Mouse (Mus musculus): ENCODE data around the gene Nhlh1. TPM values are rescaled to one million over a fixed set of nuclear protein-coding genes. Genes with fewer than 3 reads are reported as not detected.
A peak's percentile ranks its signal among the peaks of the same experiment; 100 is the strongest.

Nhlh1 gene
- total RNA-seq, 4 experiments from 2014 or later = not detected

DNA sequence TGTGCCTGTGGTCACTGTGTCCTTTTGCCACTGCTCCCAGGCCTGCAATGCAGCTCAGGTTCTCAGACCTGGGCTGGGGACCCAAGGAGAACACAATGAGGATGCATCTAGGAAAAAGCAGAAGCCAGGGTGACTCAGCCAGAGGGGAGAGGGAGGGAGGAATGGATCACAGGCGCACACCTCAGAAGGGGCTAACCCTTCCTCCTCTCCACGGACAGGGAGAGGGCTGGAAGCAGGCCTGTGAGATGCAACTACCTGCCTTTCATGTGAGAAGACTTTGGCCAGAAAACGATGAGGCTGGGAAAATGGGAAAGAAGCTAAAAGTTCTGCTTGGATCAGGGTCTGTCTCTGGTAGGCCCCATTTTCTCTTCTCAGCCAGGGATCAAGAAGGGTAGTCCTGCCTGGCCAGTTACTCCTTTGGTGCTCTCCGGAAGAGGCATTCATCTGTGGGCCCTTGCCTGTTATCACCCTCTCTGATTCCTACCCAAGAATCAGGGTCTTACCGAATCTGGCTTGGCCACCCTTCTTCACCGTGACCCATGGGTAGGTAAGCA is 39.8 kb downstream of the Nhlh1 start:
- DNase-seq (ENCODE audit: low spot score in 2 of 2) = no peak

DNA sequence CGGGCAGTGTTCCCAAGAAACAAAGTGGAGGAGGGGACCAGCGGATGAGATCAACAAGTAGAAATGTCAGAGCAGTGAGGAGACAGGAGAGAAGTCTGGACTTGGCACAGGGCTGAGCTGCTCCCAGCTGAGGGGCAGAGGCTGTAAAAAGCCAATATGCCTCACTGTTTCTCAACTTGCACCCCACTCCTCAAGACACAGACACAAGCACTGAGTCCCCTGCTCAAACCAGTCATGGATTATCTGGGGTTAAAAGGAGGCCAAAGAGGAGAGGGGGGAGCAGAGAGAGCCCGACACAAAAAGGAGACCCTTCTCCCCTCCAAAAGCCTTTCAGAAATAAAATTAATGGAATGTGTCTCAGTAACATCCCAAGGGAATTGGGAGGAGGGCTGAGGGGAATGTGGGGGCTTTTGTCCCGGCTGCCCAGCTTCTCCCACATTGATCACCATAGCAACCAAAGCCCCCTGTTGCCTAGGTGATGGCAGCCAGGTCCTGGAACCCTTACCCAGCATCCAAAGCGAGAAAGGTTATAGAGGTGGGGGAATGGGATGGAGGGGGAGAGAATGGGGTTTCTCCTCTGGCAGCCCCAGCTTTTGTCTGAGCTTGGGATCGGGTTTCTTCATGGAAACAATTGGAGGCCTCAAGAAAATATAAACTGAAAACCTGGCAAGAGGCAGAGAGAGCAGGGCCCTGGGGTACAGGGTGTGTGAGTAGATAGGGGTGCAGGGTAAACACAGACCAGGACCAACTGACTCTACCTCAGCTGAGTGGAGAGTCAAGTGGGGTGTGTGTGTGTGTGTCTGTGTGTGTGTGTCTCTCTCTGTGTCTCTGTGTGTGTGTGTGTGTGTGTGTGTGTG is 40.5 kb downstream of the Nhlh1 start:
- DNase-seq (ENCODE audit: low spot score in 2 of 2) = no peak

DNA sequence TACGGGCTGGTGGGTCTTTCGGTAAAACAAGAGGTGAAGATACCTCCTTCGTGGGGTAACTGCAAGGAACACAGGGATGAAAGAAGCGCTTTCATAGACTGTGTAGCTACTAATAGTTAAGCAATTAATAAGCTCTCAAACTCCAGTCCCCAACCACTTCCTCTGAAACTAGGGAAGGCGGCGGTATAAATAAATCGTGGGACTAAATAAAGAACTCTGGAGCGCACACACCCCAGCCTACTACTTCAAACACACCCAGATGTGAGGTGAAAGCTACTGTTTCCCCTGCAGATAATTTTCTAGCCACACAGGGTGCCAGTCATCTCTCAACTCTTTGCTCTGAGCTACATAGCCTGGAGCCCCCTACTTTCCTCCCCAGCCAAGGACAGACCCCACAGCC is 41.3 kb downstream of the Nhlh1 start:
- DNase-seq (ENCODE audit: low spot score in 2 of 2) = no peak

DNA sequence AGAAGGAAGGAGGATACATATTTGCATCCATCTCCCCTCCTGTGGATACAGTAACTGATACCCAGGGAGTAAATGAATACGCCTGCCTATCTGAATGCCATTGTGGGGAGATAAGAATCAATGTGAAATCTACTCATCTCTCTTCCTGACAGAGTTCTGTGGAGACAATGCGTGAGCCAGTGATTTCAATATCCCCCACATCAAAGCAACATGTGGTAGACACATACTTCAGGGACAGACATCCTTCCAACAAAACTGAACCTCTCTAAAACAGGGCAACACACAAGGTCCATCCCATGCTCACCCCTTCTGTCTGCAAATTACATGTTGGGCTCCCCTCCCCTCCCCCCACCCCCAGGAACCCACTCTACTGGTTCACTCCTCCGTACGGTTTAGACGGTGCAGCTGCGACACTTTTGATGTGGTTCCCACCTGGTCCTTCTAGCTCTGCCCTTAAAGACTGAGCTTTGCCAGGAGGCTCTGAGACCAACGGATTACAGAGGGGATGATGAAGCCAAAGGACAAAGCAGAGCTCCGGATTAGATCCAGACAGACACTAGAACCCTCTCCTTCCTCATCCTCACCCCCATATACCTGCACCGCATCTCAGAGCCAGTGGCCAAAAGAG is 41.9 kb downstream of the Nhlh1 start:
- DNase-seq (ENCODE audit: low spot score in 2 of 2) = no peak

DNA sequence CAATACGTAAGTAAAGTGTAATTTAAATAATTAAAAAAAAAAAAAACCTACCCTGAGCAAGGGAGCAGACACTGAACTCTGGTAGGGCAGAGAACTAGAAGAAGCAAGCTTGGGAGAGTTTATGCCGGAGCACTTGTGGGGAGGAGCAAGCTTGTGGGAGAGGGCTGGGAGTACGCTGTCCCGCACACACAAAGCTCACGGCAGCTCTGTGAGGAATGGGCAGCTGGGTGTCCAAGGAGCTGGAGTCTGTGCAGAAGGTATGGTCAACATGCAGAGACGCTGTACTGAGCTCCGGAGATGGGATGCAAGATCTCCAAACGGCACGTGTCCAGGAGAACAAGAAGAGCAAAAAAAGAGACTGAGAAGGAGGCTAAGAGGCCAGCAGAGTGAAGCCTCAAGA is 42.6 kb downstream of the Nhlh1 start:
- DNase-seq (ENCODE audit: low spot score in 2 of 2) = no peak

DNA sequence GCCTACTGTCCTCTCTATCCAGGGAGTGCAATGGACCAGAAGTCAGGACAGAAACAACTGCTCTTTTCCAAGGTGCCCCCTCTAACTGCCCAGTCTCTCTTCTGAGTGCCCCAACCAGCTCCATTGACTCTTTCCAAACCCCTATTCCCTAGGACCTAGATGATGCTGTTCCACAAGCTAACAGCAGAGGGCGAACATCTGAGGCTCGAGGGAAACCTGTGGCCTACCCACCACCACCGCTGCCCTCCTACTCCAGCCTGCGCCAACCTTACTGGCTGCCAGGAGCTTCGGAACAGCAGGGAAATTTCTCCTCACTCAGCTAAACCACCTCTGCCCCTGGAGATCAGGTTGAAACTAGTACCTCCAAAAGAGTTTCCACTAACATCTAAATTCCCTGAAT is 45.3 kb downstream of the Nhlh1 start:
- peak; percentile 20 to 27 for DNase-seq (ENCODE audit: low spot score in 2 of 2)

DNA sequence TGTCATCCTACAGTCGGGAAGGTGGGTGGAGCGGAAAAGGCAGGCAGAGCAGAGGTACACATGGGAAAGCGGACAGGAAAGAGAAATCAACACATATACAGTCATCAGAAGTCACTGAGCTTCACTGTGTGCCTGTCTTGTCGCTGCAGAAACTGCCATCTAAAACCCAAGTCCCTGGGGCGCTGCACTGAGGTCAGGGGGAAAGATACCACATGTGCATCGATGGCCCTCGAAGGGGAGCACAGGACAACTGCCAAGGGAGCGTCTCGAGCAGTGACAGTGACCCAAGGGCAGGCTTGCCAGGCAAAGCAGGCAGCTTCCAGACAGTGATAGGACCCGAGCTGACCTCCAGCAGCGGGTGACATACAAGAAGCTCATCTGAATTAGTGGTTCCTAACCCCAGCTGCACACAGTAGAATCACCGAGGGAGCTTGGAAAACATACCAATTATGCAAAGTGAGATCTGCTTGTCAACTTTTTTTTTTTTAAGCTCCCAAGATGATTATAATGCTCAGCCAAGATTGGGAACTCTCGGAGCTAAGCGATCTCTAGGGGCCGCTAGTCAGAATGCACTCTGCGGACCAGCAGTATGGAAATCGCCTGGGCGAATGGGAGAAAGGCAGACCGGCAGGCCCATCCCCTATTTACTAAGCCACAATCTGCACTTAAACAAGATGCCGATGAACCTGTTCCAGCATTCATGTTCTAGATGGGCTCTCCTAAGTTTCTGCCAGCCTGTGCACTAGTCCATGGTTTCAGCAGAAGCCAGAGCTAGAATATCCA is 47.1 kb downstream of the Nhlh1 start:
- DNase-seq (ENCODE audit: low spot score in 2 of 2) = no peak

DNA sequence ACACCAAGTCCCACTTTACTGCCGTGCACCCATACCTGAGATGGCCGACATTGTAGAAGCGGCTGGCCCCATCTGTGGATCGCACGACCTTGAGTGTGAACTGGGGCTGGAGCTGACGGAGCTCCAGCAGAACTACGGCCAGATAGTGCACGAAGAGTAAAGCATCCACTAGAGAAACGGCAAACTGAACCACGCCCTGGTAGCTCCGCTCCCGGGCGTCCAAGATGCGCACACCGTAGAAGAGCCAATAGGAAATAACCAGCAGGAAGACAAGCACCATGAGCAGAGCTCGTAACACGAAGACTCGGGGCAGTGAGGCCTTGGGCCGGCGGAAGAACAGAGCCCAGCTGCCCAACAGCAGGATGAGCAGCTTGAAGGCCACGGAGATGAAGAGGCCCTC is 48.0 kb downstream of the Nhlh1 start:
- DNase-seq (ENCODE audit: low spot score in 2 of 2) = no peak

DNA sequence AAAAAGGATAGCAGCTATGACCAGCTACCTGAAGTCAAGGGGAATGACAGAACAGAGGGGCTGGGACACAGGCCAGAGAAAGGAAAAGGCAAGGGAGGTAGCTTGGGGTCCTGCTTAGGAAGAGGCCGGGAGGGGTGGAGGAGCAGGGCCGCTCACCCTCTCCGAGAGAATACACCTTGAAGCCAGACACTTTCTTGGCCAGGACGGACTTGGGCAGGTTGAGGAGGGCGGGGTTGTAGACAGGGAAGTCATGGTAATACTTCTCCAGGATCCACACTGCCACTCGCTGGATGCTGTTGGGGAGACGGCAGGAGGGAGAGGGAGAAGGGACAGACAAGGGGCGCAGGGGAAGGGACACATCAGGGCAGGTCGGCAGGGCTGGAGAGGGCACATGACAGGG is 49.0 kb downstream of the Nhlh1 start:
- no peak for DNase-seq (ENCODE audit: low spot score in 2 of 2)

DNA sequence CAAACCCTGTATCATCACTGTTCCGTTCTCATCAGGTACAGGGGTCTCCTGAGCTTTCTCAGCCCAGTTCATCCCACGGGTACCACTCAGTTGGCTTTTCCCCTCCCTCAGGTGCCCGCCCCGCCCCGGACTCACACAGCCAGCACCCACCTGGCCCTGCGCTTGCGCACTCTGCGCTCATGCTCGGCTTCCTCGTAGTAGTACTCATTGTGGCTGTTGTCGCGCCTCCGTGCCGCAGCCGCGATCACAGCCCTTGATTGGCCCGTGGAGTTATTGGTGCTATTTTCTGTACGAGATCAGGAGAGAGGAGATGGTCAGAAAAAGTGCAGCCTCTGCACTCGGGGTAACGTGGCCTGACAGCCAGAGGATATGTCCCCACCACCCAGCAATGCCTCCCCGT is 49.6 kb downstream of the Nhlh1 start:
- DNase-seq (ENCODE audit: low spot score in 2 of 2) = no peak

Other genes with a start within 250 kb of the Nhlh1 start
- gene Cd84, start 217.9 kb downstream of the Nhlh1 start, total RNA-seq (2022) = under 1 TPM; 0.17 to 0.53 (median 0.34) TPM
- not detected for gene Gm10521, start 161.9 kb downstream of the Nhlh1 start, total RNA-seq (2022)
- not detected for gene Slamf6, start 140.1 kb downstream of the Nhlh1 start, total RNA-seq (2022)
- gene Vangl2, start 29.1 kb downstream of the Nhlh1 start, total RNA-seq (2022) = 1 to 10 TPM in 1 of 4 experiments, under 1 TPM in 3; 0.75 to 1.4 (median 0.85) TPM
- gene Copa, start 25.0 kb upstream of the Nhlh1 start, total RNA-seq (2022) = 100 to 1,000 TPM in 1 of 4 experiments, 10 to 100 TPM in 3; 82.9 to 101 (median 85.3) TPM
- gene Ncstn, start 25.2 kb upstream of the Nhlh1 start, total RNA-seq (2022) = 10 to 100 TPM; 23.6 to 28.9 (median 24.8) TPM
- 10 to 100 TPM; 74.5 to 83.0 (median 76.6) TPM for gene Pex19, start 69.2 kb upstream of the Nhlh1 start, total RNA-seq (2022)
- gene Dcaf8, start 90.5 kb upstream of the Nhlh1 start, total RNA-seq (2022) = 100 to 1,000 TPM; 197 to 219 (median 208) TPM
- gene Pea15a, start 149.2 kb upstream of the Nhlh1 start, total RNA-seq (2022) = 10 to 100 TPM; 15.6 to 23.8 (median 20.3) TPM
- gene Casq1, start 162.3 kb upstream of the Nhlh1 start, total RNA-seq (2022) = 1,000 to 10,000 TPM; 2,216 to 3,193 (median 3,049) TPM
- under 1 TPM; 0.11 to 0.44 (median 0.27) TPM for gene Atp1a4, start 200.8 kb upstream of the Nhlh1 start, total RNA-seq (2022)
- gene Igsf8, start 204.1 kb upstream of the Nhlh1 start, total RNA-seq (2022) = 10 to 100 TPM in 1 of 4 experiments, 1 to 10 TPM in 3; 7.3 to 10.5 (median 7.7) TPM
- gene Atp1a2, start 240.5 kb upstream of the Nhlh1 start, total RNA-seq (2022) = 100 to 1,000 TPM; 819 to 944 (median 894) TPM

Data from gastrocnemius, adult 8-10 months (tissue).